ENCODE assay signal across 8 mouse cellular contexts in genomic region chr7:49397441-49398003, GRCm38 (mm10).
A peak's percentile ranks its signal among the peaks of the same experiment; 100 is the strongest.
DNase-seq lines count a peak whose midpoint lies in the region; ATAC-seq and TF ChIP-seq lines count a peak whose summit lies in the region.

No protein-coding gene starts in this region.

- H3K9me3 ChIP-seq in heart, postnatal 0 days (replicated peaks; ENCODE audit: control insufficient read depth, low read length), result 0 out of 2 replicates have a peak, but pooled peaks cover 3% of the 10 kb centered on the region

- no peak overlapping the region for H3K9ac ChIP-seq in heart, postnatal 0 days (replicated peaks; ENCODE audit: low read depth, low read length)

- TF ChIP-seq CTCF in layer of hippocampus, adult 2 months (conservative IDR thresholded peaks at IDR 0.05), result no peak
- no peak for TF ChIP-seq CTCF in bone marrow macrophage, adult 2 months (IDR thresholded peaks at IDR 0.05; ENCODE audit: low read depth, low read length)
- no peak for TF ChIP-seq CTCF in heart, postnatal 0 days (IDR thresholded peaks at IDR 0.05; ENCODE audit: low read depth)

- DNase-seq in layer of hippocampus, adult 2 months (ENCODE audit: low spot score in 2 of 2), result no peak
- no peak for DNase-seq in layer of hippocampus, adult 18-20 months (ENCODE audit: low spot score in 2 of 2)
- no peak for DNase-seq in heart, postnatal 0 days (ENCODE audit: low spot score)
- DNase-seq in lung, postnatal 36 days, result peak; percentile 74
- DNase-seq in frontal cortex, postnatal 36 days (ENCODE audit: low spot score in 2 of 2), result no peak
- DNase-seq in right cerebral cortex, postnatal 14 days, result no peak
- DNase-seq in right cerebral cortex, adult 2 months (ENCODE audit: low spot score in 2 of 2), result no peak

- peak; percentile 44; the same call in 1 of the 2 replicates for ATAC-seq in heart, postnatal 0 days (ENCODE audit: insufficient read depth, low read depth)

- TF ChIP-seq EP300 in heart, postnatal 0 days (IDR thresholded peaks at IDR 0.05; ENCODE audit: low read depth), result no peak

- H3K4me3 ChIP-seq in layer of hippocampus, adult 2 months, result no peak overlapping the region
- H3K4me3 ChIP-seq in bone marrow macrophage, adult 2 months (ENCODE audit: insufficient read depth, low read length), result peak overlapping the region; percentile 59; the same call in 1 of the 2 replicates
- no peak overlapping the region for H3K4me3 ChIP-seq in heart, postnatal 0 days (ENCODE audit: low read depth, low read length)

- H3K36me3 ChIP-seq in heart, postnatal 0 days (replicated peaks; ENCODE audit: control insufficient read depth, insufficient read depth, low read length), result no peaks in the 10 kb centered on the region

- H3K4me2 ChIP-seq in heart, postnatal 0 days (ENCODE audit: low read depth, low read length), result 0 out of 2 replicates have a peak overlapping the region, but pooled peaks have one; percentile 6

- H3K4me1 ChIP-seq in bone marrow macrophage, adult 2 months (ENCODE audit: control insufficient read depth, insufficient read depth, low read length), result peaks cover 49% of the 10 kb centered on the region
- peaks cover 16% of the 10 kb centered on the region for H3K4me1 ChIP-seq in heart, postnatal 0 days (ENCODE audit: control insufficient read depth, insufficient read depth)

- H3K27ac ChIP-seq in layer of hippocampus, adult 2 months, result peak overlapping the region; percentile 49
- H3K27ac ChIP-seq in bone marrow macrophage, adult 2 months (ENCODE audit: insufficient read depth, low read depth, low read length), result peak overlapping the region; percentile 97
- H3K27ac ChIP-seq in heart, postnatal 0 days (ENCODE audit: low read depth), result peak overlapping the region; percentile 66

- no peak for TF ChIP-seq POLR2A in bone marrow macrophage, adult 2 months (IDR thresholded peaks at IDR 0.05; ENCODE audit: borderline replicate concordance, low read depth, low read length)

- 39% methylated on average over 17 of the region's 17 CpGs for WGBS in heart, postnatal 0 days

- H3K27me3 ChIP-seq in heart, postnatal 0 days (ENCODE audit: control insufficient read depth, insufficient read depth, low read length), result no peaks in the 10 kb centered on the region
